Mouse (Mus musculus): Measurements from ENCODE around the gene Inpp5b. TPM values are rescaled to one million over a fixed set of nuclear protein-coding genes. Genes with fewer than 3 reads are reported as not detected.
A peak's percentile ranks its signal among the peaks of the same experiment; 100 is the strongest.

Gene Inpp5b
- polyA plus RNA-seq, 1 experiment = 61.0 TPM

- H3K4me1 ChIP-seq (ENCODE audit: control insufficient read depth, insufficient read depth, low read length) = no peaks in the 10 kb centered on the region; the same call in 1 of the 2 replicates
- peak within 1 kb of the TSS; percentile 79 for H3K27ac ChIP-seq (ENCODE audit: insufficient read depth, low read depth, low read length)
- no peaks in the 10 kb centered on the region; the same call in 1 of the 2 replicates for H3K36me3 ChIP-seq (ENCODE audit: control insufficient read depth, insufficient read depth, low read length)
- H3K4me3 ChIP-seq (ENCODE audit: insufficient read depth, low read depth, low read length) = peak within 1 kb of the TSS; percentile 80
- peak; percentile 78 for TF ChIP-seq CTCF (conservative IDR thresholded peaks at IDR 0.05; ENCODE audit: insufficient read depth, insufficient read length, low read depth, low read length)
- no peak for TF ChIP-seq POLR2A (IDR thresholded peaks at IDR 0.05; ENCODE audit: low read depth, low read length)
- H3K27me3 ChIP-seq (replicated peaks; ENCODE audit: control insufficient read depth, insufficient read depth, low read length) = no peaks in the 10 kb centered on the region
- peak; percentile 86 for DNase-seq
- 4% methylated on average over 21 of the region's 21 CpGs for WGBS
Measured at GRCm38 (mm10) chr4:124801552-124802308, 60.1 kb downstream of the Inpp5b start, which contains the start of gene Mtf1. Mtf1 (plus strand) TSS chr4:124802104.

- peak overlapping the region; percentile 80 for H3K4me3 ChIP-seq (ENCODE audit: insufficient read depth, low read depth, low read length)
- H3K27ac ChIP-seq (ENCODE audit: insufficient read depth, low read depth, low read length) = peak overlapping the region; percentile 79
- H3K4me1 ChIP-seq (ENCODE audit: control insufficient read depth, insufficient read depth, low read length) = no peaks in the 10 kb centered on the region; the same call in 1 of the 2 replicates
- TF ChIP-seq CTCF (conservative IDR thresholded peaks at IDR 0.05; ENCODE audit: insufficient read depth, insufficient read length, low read depth, low read length) (no peak), POLR2A (IDR thresholded peaks at IDR 0.05; ENCODE audit: low read depth, low read length) (peak; percentile 14)
- H3K27me3 ChIP-seq (replicated peaks; ENCODE audit: control insufficient read depth, insufficient read depth, low read length) = no peaks in the 10 kb centered on the region
- peak; percentile 98 for DNase-seq
- H3K36me3 ChIP-seq (ENCODE audit: control insufficient read depth, insufficient read depth, low read length) = no peaks in the 10 kb centered on the region; the same call in 1 of the 2 replicates
- WGBS = under 1% methylated on average over 53 of the region's 53 CpGs
Measured at GRCm38 (mm10) chr4:124802309-124803260, 60.9 kb downstream of the Inpp5b start.

GRCm38 (mm10) chr4:124803406-124803805 is 61.8 kb downstream of the Inpp5b start:
- no peak overlapping the region for H3K4me3 ChIP-seq (ENCODE audit: insufficient read depth, low read depth, low read length)
- H3K27me3 ChIP-seq (replicated peaks; ENCODE audit: control insufficient read depth, insufficient read depth, low read length) = no peaks in the 10 kb centered on the region

GRCm38 (mm10) chr4:124808511-124808910 is 66.9 kb downstream of the Inpp5b start:
- H3K27ac ChIP-seq (ENCODE audit: insufficient read depth, low read depth, low read length) = peak overlapping the region; percentile 37
- H3K4me3 ChIP-seq (ENCODE audit: insufficient read depth, low read depth, low read length) = no peak overlapping the region
- no peak for TF ChIP-seq POLR2A (IDR thresholded peaks at IDR 0.05; ENCODE audit: low read depth, low read length)
- TF ChIP-seq CTCF (conservative IDR thresholded peaks at IDR 0.05; ENCODE audit: insufficient read depth, insufficient read length, low read depth, low read length) = no peak
- H3K27me3 ChIP-seq (replicated peaks; ENCODE audit: control insufficient read depth, insufficient read depth, low read length) = no peaks in the 10 kb centered on the region
- DNase-seq = peak; percentile 59
- H3K4me1 ChIP-seq (ENCODE audit: control insufficient read depth, insufficient read depth, low read length) = peaks cover 7% of the 10 kb centered on the region
- 50% methylated on average over 5 of the region's 5 CpGs for WGBS
- H3K36me3 ChIP-seq (ENCODE audit: control insufficient read depth, insufficient read depth, low read length) = no peaks in the 10 kb centered on the region

More at GRCm38 (mm10) chr4:124803406-124803805, 61.8 kb downstream of the Inpp5b start:
- no peak for TF ChIP-seq POLR2A (IDR thresholded peaks at IDR 0.05; ENCODE audit: low read depth, low read length)
- no peak for TF ChIP-seq CTCF (conservative IDR thresholded peaks at IDR 0.05; ENCODE audit: insufficient read depth, insufficient read length, low read depth, low read length)
- 48% methylated on average over 6 of the region's 6 CpGs for WGBS
- Histone ChIP-seq H3K36me3 (ENCODE audit: control insufficient read depth, insufficient read depth, low read length) (no peaks in the 10 kb centered on the region), H3K4me1 (ENCODE audit: control insufficient read depth, insufficient read depth, low read length) (peaks cover under 1% of the 10 kb centered on the region), H3K27ac (ENCODE audit: insufficient read depth, low read depth, low read length) (no peak overlapping the region)
- no peak for DNase-seq

- DNase-seq = peak; percentile 68
- no peaks in the 10 kb centered on the region for H3K27me3 ChIP-seq (replicated peaks; ENCODE audit: control insufficient read depth, insufficient read depth, low read length)
- H3K4me3 ChIP-seq (ENCODE audit: insufficient read depth, low read depth, low read length) = no peak overlapping the region
- peaks cover 7% of the 10 kb centered on the region for H3K4me1 ChIP-seq (ENCODE audit: control insufficient read depth, insufficient read depth, low read length)
- 40% methylated on average over 9 of the region's 9 CpGs for WGBS
- H3K36me3 ChIP-seq (ENCODE audit: control insufficient read depth, insufficient read depth, low read length) = no peaks in the 10 kb centered on the region
- H3K27ac ChIP-seq (ENCODE audit: insufficient read depth, low read depth, low read length) = peak overlapping the region; percentile 62
- TF ChIP-seq CTCF (conservative IDR thresholded peaks at IDR 0.05; ENCODE audit: insufficient read depth, insufficient read length, low read depth, low read length) = no peak
- TF ChIP-seq POLR2A (IDR thresholded peaks at IDR 0.05; ENCODE audit: low read depth, low read length) = no peak
Measured at GRCm38 (mm10) chr4:124809136-124809883, 67.7 kb downstream of the Inpp5b start.

- TF ChIP-seq CTCF (conservative IDR thresholded peaks at IDR 0.05; ENCODE audit: insufficient read depth, insufficient read length, low read depth, low read length) = no peak
- no peak for TF ChIP-seq POLR2A (IDR thresholded peaks at IDR 0.05; ENCODE audit: low read depth, low read length)
- no peak for DNase-seq
- Histone ChIP-seq H3K4me3 (ENCODE audit: insufficient read depth, low read depth, low read length) (no peak overlapping the region), H3K36me3 (ENCODE audit: control insufficient read depth, insufficient read depth, low read length) (no peaks in the 10 kb centered on the region), H3K4me1 (ENCODE audit: control insufficient read depth, insufficient read depth, low read length) (peaks cover 7% of the 10 kb centered on the region), H3K27ac (ENCODE audit: insufficient read depth, low read depth, low read length) (peak overlapping the region; percentile 62), H3K27me3 (replicated peaks; ENCODE audit: control insufficient read depth, insufficient read depth, low read length) (no peaks in the 10 kb centered on the region)
- whole genome bisulfite sequencing = 62% methylated on average over 7 of the region's 7 CpGs
Measured at GRCm38 (mm10) chr4:124810056-124810455, 68.4 kb downstream of the Inpp5b start.

Data from kidney, adult 2 months (tissue).